Mouse (Mus musculus): ENCODE measurements at regions not wholly inside any gene's neighbourhood (a gene's known extent, or its start where the extent isn't known, plus 50 kb on each side); places are given as distances from the start of the nearest gene placed in this dataset.

GRCm38 (mm10) chr19:54154400-54154799 is 110.4 kb downstream of the Adra2a start:
- TF ChIP-seq POLR2A (IDR thresholded peaks at IDR 0.05; ENCODE audit: borderline replicate concordance, extremely low read depth, insufficient read depth, insufficient read length, poor library complexity, severe bottlenecking) (no peak), CTCF (IDR thresholded peaks at IDR 0.05; ENCODE audit: borderline replicate concordance, extremely low read depth, insufficient read depth, insufficient read length) (no peak)
- DNase-seq (ENCODE audit: low read depth): peak; percentile 12

- DNase-seq (ENCODE audit: low read depth): no peak
- TF ChIP-seq CTCF (IDR thresholded peaks at IDR 0.05; ENCODE audit: borderline replicate concordance, extremely low read depth, insufficient read depth, insufficient read length): no peak
- TF ChIP-seq POLR2A (IDR thresholded peaks at IDR 0.05; ENCODE audit: borderline replicate concordance, extremely low read depth, insufficient read depth, insufficient read length, poor library complexity, severe bottlenecking): no peak
Observed at GRCm38 (mm10) chr19:54170361-54170760, 126.4 kb downstream of the Adra2a start.

GRCm38 (mm10) chr19:54174090-54175055 is 130.4 kb downstream of the Adra2a start:
- no peak for TF ChIP-seq POLR2A (IDR thresholded peaks at IDR 0.05; ENCODE audit: borderline replicate concordance, extremely low read depth, insufficient read depth, insufficient read length, poor library complexity, severe bottlenecking)
- no peak for TF ChIP-seq CTCF (IDR thresholded peaks at IDR 0.05; ENCODE audit: borderline replicate concordance, extremely low read depth, insufficient read depth, insufficient read length)
- DNase-seq (ENCODE audit: low read depth): no peak

GRCm38 (mm10) chr19:54175766-54176165 is 131.8 kb downstream of the Adra2a start:
- DNase-seq (ENCODE audit: low read depth): peak; percentile 9
- no peak for TF ChIP-seq POLR2A (IDR thresholded peaks at IDR 0.05; ENCODE audit: borderline replicate concordance, extremely low read depth, insufficient read depth, insufficient read length, poor library complexity, severe bottlenecking)
- TF ChIP-seq CTCF (IDR thresholded peaks at IDR 0.05; ENCODE audit: borderline replicate concordance, extremely low read depth, insufficient read depth, insufficient read length): no peak

DNA sequence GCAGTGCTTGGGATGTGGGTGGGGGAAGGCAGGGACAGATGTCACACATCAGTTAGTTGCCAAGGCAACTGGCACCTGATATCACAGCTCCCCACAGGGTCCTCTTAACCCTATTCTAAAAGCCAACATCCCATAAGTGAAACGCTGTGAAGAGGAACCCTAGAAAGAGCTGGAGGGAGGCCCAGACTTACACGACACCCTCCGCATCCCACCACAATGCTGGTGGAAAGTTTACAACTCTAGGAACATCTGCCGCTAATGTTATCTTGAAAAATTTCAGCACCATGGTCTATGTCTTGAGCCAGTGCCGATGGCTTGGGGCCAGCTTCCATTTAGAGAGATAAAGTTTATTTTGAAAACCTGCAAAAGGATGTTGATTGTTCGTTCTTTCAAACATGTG is 133.5 kb downstream of the Adra2a start:
- DNase-seq (ENCODE audit: low read depth): no peak
- TF ChIP-seq POLR2A (IDR thresholded peaks at IDR 0.05; ENCODE audit: borderline replicate concordance, extremely low read depth, insufficient read depth, insufficient read length, poor library complexity, severe bottlenecking): no peak
- TF ChIP-seq CTCF (IDR thresholded peaks at IDR 0.05; ENCODE audit: borderline replicate concordance, extremely low read depth, insufficient read depth, insufficient read length): no peak

GRCm38 (mm10) chr19:54200407-54200806 is 156.5 kb downstream of the Adra2a start:
- DNase-seq (ENCODE audit: low read depth): no peak
- no peak for TF ChIP-seq POLR2A (IDR thresholded peaks at IDR 0.05; ENCODE audit: borderline replicate concordance, extremely low read depth, insufficient read depth, insufficient read length, poor library complexity, severe bottlenecking)
- no peak for TF ChIP-seq CTCF (IDR thresholded peaks at IDR 0.05; ENCODE audit: borderline replicate concordance, extremely low read depth, insufficient read depth, insufficient read length)

DNA sequence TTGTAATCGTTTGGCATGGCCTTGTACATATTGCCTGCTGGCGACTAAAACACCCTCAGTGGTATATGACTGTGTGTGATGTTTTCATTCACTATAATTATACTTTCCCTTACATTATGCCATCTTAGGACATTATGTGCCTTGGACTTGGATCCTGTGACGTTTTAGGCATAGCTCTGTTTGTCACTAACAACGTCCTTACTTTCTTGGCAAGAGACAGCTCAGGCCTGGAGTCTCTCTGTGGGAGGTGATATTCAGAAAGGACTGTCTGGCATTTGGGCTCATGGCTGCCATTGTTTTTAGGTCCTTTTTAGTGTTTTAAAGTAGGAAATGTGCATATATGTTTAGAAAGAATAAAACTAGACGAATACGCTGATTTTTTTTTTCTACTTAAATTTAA is 158.5 kb downstream of the Adra2a start:
- TF ChIP-seq POLR2A (IDR thresholded peaks at IDR 0.05; ENCODE audit: borderline replicate concordance, extremely low read depth, insufficient read depth, insufficient read length, poor library complexity, severe bottlenecking): no peak
- TF ChIP-seq CTCF (IDR thresholded peaks at IDR 0.05; ENCODE audit: borderline replicate concordance, extremely low read depth, insufficient read depth, insufficient read length): no peak
- no peak for DNase-seq (ENCODE audit: low read depth)

DNA sequence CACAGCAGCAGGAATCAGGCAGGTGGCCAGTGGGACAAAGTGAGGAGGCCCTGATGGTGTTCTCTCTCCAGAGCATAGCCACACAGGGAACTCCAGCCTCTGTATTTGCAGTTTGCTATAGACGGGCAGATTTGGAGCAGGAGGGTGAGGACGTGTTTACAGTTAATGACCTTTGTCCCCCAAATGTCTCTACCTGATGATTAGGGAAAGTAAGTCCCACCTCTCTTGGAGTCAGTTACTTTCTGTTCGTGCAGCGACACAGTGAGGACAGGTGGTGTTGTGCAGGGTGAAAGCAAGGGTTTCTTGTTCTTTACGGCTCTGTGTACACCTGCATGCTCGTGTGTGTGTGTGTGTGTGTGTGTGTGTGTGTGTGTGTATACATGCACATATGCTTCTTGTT is 162.9 kb downstream of the Adra2a start:
- TF ChIP-seq POLR2A (IDR thresholded peaks at IDR 0.05; ENCODE audit: borderline replicate concordance, extremely low read depth, insufficient read depth, insufficient read length, poor library complexity, severe bottlenecking) (no peak), CTCF (IDR thresholded peaks at IDR 0.05; ENCODE audit: borderline replicate concordance, extremely low read depth, insufficient read depth, insufficient read length) (no peak)
- DNase-seq (ENCODE audit: low read depth): no peak

- DNase-seq (ENCODE audit: low read depth): no peak
- TF ChIP-seq POLR2A (IDR thresholded peaks at IDR 0.05; ENCODE audit: borderline replicate concordance, extremely low read depth, insufficient read depth, insufficient read length, poor library complexity, severe bottlenecking) (no peak), CTCF (IDR thresholded peaks at IDR 0.05; ENCODE audit: borderline replicate concordance, extremely low read depth, insufficient read depth, insufficient read length) (no peak)
Observed at GRCm38 (mm10) chr19:54212169-54212568, 168.2 kb downstream of the Adra2a start.

DNA sequence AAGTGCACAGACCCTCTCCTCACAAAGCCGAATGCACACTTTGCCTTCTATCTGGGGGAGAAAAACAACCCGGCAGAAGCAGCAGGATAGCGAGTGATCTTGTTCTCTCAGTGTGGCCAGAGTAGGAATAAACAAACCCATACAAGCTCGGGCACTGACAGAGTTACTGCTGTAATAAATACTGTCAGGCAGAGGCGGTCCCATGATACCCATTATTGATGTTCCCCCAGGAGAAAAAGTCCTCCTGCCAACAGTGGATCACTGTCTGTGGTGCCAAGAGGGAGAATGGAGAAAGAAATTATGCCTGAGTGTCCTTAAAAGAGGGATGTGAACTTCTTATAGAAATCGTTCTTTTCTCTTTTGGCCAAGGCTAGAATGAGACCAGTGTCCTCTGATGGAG is 200.2 kb downstream of the Adra2a start:
- DNase-seq (ENCODE audit: low read depth): no peak
- TF ChIP-seq CTCF (IDR thresholded peaks at IDR 0.05; ENCODE audit: borderline replicate concordance, extremely low read depth, insufficient read depth, insufficient read length) (no peak), POLR2A (IDR thresholded peaks at IDR 0.05; ENCODE audit: borderline replicate concordance, extremely low read depth, insufficient read depth, insufficient read length, poor library complexity, severe bottlenecking) (no peak)

GRCm38 (mm10) chr19:54248256-54248936 is 204.4 kb downstream of the Adra2a start:
- no peak for TF ChIP-seq POLR2A (IDR thresholded peaks at IDR 0.05; ENCODE audit: borderline replicate concordance, extremely low read depth, insufficient read depth, insufficient read length, poor library complexity, severe bottlenecking)
- TF ChIP-seq CTCF (IDR thresholded peaks at IDR 0.05; ENCODE audit: borderline replicate concordance, extremely low read depth, insufficient read depth, insufficient read length): peak; percentile 40; the same call in 1 of the 2 replicates
- DNase-seq (ENCODE audit: low read depth): peak; percentile 33
